Mouse (Mus musculus) stomach, postnatal 0 days (tissue): ENCODE measurements around the gene Arhgap6.

ENCODE experiments used
- CTCF ChIP-seq: IDR thresholded peaks from 2 replicates; pipeline ENCODE4 v1.5.1; 2016; ENCODE audit warnings: antibody characterized with exemption, low read depth, mild to moderate bottlenecking, moderate library complexity
- EP300 ChIP-seq: optimal IDR thresholded peaks from 2 replicates; pipeline ENCODE3; 2016; ENCODE audit warnings: antibody characterized with exemption

GRCm38 (mm10) chrX:169037401-169037800 is 242.5 kb downstream of the Arhgap6 start:
- no peak for TF ChIP-seq CTCF
- TF ChIP-seq EP300: no peak
